Mouse (Mus musculus): ENCODE data around the gene Cog7. TPM values are rescaled to one million over a fixed set of nuclear protein-coding genes. Genes with fewer than 3 reads are reported as not detected.

Gene Cog7
- polyA plus RNA-seq, 1 experiment from 2014 or later: 21.8 TPM

DNA sequence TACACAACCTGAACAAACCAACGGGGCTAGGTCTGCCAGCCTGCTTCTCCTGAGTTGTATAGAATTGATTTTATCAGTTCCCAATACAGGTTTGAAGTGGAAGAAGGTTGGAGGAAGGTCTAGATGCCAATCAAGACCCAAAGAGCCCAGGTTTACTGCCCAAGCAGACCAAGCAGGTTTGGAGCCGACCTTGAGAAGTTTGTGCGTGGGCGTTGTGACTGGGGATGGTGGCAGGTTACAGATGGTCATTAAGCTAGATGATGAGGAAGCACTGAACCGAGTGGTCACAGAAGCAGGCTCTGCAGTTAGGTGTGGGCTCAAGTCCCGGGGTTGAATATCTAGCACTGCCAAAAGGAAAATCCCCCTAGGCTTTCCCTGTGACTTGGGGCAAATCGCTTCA, 106.7 kb downstream of the Cog7 start:
- Histone ChIP-seq H3K36me3 (no peaks in the 10 kb centered on the region), H3K4me2 (replicated peaks) (no peak overlapping the region), H3K27ac (no peak overlapping the region), H3K9me3 (no peaks in the 10 kb centered on the region), H3K4me1 (no peaks in the 10 kb centered on the region), H3K27me3 (replicated peaks) (no peaks in the 10 kb centered on the region), H3K4me3 (no peak overlapping the region), H3K9ac (no peak overlapping the region)
- ATAC-seq (ENCODE audit: low FRiP score, low read depth): no peak
- 86% methylated on average over 7 of the region's 7 CpGs for WGBS

DNA sequence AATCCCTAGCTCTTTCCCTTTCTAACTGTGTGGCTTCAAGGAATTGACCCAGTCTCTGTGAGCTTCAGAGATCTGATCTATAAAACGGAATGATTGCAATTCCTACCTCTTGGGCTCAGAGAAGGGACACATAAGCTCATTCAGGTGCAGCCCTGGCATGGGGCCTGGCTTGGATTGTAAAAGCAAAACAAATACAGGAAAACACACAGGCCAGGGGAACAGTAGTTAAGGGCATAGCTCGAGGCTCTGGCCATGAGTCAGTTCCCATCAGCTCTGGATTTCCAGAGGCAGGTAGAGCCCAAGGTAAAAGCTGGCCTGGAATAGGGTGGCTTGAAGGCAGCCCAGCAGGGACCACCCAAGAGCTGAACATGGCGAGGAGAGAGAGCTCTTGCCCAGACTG, 107.5 kb downstream of the Cog7 start:
- Histone ChIP-seq H3K27me3 (replicated peaks) (no peaks in the 10 kb centered on the region), H3K9me3 (no peaks in the 10 kb centered on the region), H3K4me3 (no peak overlapping the region), H3K4me2 (replicated peaks) (no peak overlapping the region), H3K4me1 (no peaks in the 10 kb centered on the region), H3K27ac (no peak overlapping the region), H3K9ac (no peak overlapping the region), H3K36me3 (no peaks in the 10 kb centered on the region)
- WGBS: 51% methylated on average over 3 of the region's 3 CpGs
- ATAC-seq (ENCODE audit: low FRiP score, low read depth): no peak

- 75% methylated on average over 3 of the region's 3 CpGs for WGBS
These were observed 109.9 kb downstream of the Cog7 start for GRCm38 (mm10) chr7:121871631-121872030.

GRCm38 (mm10) chr7:121864858-121865585, 116.5 kb downstream of the Cog7 start, which contains the start of gene Scnn1b:
TSS of gene Scnn1b (plus strand) at chr7:121865038.
- 3% methylated on average over 42 of the region's 42 CpGs for WGBS
- Histone ChIP-seq H3K27ac (no peak within 1 kb of the TSS), H3K27me3 (replicated peaks) (peaks cover 26% of the 10 kb centered on the region), H3K36me3 (no peaks in the 10 kb centered on the region), H3K4me1 (peaks cover 8% of the 10 kb centered on the region; the same call in 1 of the 2 replicates), H3K9me3 (no peaks in the 10 kb centered on the region), H3K4me3 (peak within 1 kb of the TSS; percentile 16), H3K9ac (no peak within 1 kb of the TSS), H3K4me2 (replicated peaks) (peak within 1 kb of the TSS; percentile 59)
- no peak for ATAC-seq (ENCODE audit: low FRiP score, low read depth)

More at GRCm38 (mm10) chr7:121871631-121872030, 109.9 kb downstream of the Cog7 start:
- no peaks in the 10 kb centered on the region for H3K4me1 ChIP-seq
- no peak overlapping the region for H3K9ac ChIP-seq
- H3K27me3 ChIP-seq (replicated peaks): peaks cover 2% of the 10 kb centered on the region; the same call in 1 of the 2 replicates
- no peak overlapping the region for H3K27ac ChIP-seq
- no peak overlapping the region for H3K4me3 ChIP-seq
- H3K36me3 ChIP-seq: no peaks in the 10 kb centered on the region
- no peak for ATAC-seq (ENCODE audit: low FRiP score, low read depth)
- H3K4me2 ChIP-seq (replicated peaks): no peak overlapping the region
- H3K9me3 ChIP-seq: no peaks in the 10 kb centered on the region

GRCm38 (mm10) chr7:121858939-121859338, 122.6 kb downstream of the Cog7 start:
- WGBS: 83% methylated on average over 8 of the region's 8 CpGs
- H3K27me3 ChIP-seq (replicated peaks): no peaks in the 10 kb centered on the region
- H3K4me2 ChIP-seq (replicated peaks): no peak overlapping the region
- no peak overlapping the region for H3K27ac ChIP-seq
- H3K9ac ChIP-seq: no peak overlapping the region
- no peaks in the 10 kb centered on the region for H3K36me3 ChIP-seq
- no peak overlapping the region for H3K4me3 ChIP-seq
- no peaks in the 10 kb centered on the region for H3K4me1 ChIP-seq
- no peaks in the 10 kb centered on the region for H3K9me3 ChIP-seq
- ATAC-seq (ENCODE audit: low FRiP score, low read depth): no peak

GRCm38 (mm10) chr7:121857177-121857884, 124.2 kb downstream of the Cog7 start:
- no peak for ATAC-seq (ENCODE audit: low FRiP score, low read depth)
- Histone ChIP-seq H3K4me3 (no peak overlapping the region), H3K9ac (no peak overlapping the region), H3K9me3 (no peaks in the 10 kb centered on the region), H3K4me2 (replicated peaks) (no peak overlapping the region), H3K27ac (no peak overlapping the region), H3K4me1 (no peaks in the 10 kb centered on the region), H3K36me3 (no peaks in the 10 kb centered on the region), H3K27me3 (replicated peaks) (no peaks in the 10 kb centered on the region)
- 88% methylated on average over 11 of the region's 11 CpGs for WGBS

DNA sequence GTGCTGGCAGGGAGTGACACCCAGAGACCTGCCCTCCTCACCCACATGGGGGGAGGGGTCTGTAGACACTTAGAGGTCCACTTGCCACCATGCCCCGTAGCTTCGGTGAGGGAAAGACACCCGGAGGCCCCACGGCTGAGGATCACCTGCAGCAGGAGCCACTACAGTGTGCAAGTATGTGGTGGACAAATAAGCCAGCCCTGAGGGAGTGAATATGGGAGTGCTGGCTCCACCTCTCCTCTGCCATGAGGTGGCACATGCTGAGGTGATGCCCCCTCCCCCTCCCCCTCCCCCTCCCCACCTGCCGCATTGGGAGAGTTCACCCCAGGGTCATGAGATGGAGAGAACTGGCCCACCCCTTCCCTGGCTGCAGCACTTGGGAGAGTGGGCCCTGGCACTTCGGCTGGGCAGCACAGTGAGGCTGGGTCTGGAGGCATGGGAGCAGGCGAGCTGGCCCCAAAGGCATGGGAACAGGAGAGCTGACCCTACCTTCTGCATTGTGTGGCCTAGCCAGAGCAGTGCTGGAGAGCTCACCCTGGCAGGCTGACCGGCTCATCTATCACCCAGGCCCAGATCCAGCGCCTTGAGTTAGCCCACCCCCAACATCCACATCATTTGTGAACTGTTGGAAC, 132.9 kb downstream of the Cog7 start:
- no peak overlapping the region for H3K27ac ChIP-seq
- H3K4me3 ChIP-seq: no peak overlapping the region
- no peaks in the 10 kb centered on the region for H3K9me3 ChIP-seq
- no peak overlapping the region for H3K9ac ChIP-seq
- 74% methylated on average over 9 of the region's 9 CpGs for WGBS
- H3K36me3 ChIP-seq: no peaks in the 10 kb centered on the region
- no peaks in the 10 kb centered on the region for H3K27me3 ChIP-seq (replicated peaks)
- no peak for ATAC-seq (ENCODE audit: low FRiP score, low read depth)
- no peaks in the 10 kb centered on the region for H3K4me1 ChIP-seq
- no peak overlapping the region for H3K4me2 ChIP-seq (replicated peaks)

GRCm38 (mm10) chr7:121845964-121846363, 135.5 kb downstream of the Cog7 start:
- Histone ChIP-seq H3K9me3 (no peaks in the 10 kb centered on the region), H3K4me3 (no peak overlapping the region), H3K36me3 (no peaks in the 10 kb centered on the region), H3K4me1 (no peaks in the 10 kb centered on the region), H3K27me3 (replicated peaks) (no peaks in the 10 kb centered on the region), H3K27ac (no peak overlapping the region), H3K4me2 (replicated peaks) (no peak overlapping the region), H3K9ac (no peak overlapping the region)
- WGBS: 79% methylated on average over 6 of the region's 6 CpGs
- ATAC-seq (ENCODE audit: low FRiP score, low read depth): no peak

DNA sequence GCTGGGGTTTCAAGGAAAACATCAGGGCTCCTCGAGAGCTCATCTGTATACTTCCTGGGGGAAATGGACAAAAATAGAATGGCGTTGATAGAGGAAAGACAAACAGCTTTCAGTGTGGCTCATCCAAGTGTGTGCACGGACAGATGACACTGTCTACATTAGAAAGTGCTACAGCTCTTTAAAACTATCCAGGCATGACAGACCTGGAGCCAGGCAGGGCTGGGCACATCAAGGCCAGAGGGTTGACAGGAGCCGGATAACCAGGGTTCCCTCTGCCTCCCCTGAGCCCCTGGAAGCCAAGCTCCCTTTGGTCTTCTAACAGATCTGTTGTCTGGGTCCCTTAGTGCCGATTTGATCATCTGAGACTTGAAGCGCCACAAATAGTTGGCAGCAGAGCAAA, 139.3 kb downstream of the Cog7 start:
- Histone ChIP-seq H3K4me1 (no peaks in the 10 kb centered on the region), H3K9me3 (no peaks in the 10 kb centered on the region), H3K9ac (no peak overlapping the region), H3K4me2 (replicated peaks) (no peak overlapping the region), H3K36me3 (no peaks in the 10 kb centered on the region), H3K27me3 (replicated peaks) (no peaks in the 10 kb centered on the region), H3K27ac (no peak overlapping the region), H3K4me3 (no peak overlapping the region)
- 79% methylated on average over 6 of the region's 6 CpGs for WGBS
- ATAC-seq (ENCODE audit: low FRiP score, low read depth): no peak

- H3K27ac ChIP-seq: no peak overlapping the region
- H3K9ac ChIP-seq: no peak overlapping the region
- no peak overlapping the region for H3K4me3 ChIP-seq
- H3K4me2 ChIP-seq (replicated peaks): no peak overlapping the region
- H3K9me3 ChIP-seq: no peaks in the 10 kb centered on the region
- no peaks in the 10 kb centered on the region for H3K27me3 ChIP-seq (replicated peaks)
- no peaks in the 10 kb centered on the region for H3K36me3 ChIP-seq
- WGBS: 86% methylated on average over 7 of the region's 7 CpGs
- ATAC-seq (ENCODE audit: low FRiP score, low read depth): no peak
- H3K4me1 ChIP-seq: no peaks in the 10 kb centered on the region
These were observed 140.7 kb downstream of the Cog7 start for GRCm38 (mm10) chr7:121840810-121841209.

- Histone ChIP-seq H3K4me1 (no peaks in the 10 kb centered on the region), H3K9me3 (no peaks in the 10 kb centered on the region), H3K36me3 (no peaks in the 10 kb centered on the region), H3K4me2 (replicated peaks) (no peak overlapping the region), H3K27ac (no peak overlapping the region), H3K27me3 (replicated peaks) (no peaks in the 10 kb centered on the region), H3K4me3 (no peak overlapping the region), H3K9ac (no peak overlapping the region)
- ATAC-seq (ENCODE audit: low FRiP score, low read depth): no peak
- 84% methylated on average over 7 of the region's 7 CpGs for WGBS
These were observed 144.7 kb downstream of the Cog7 start for GRCm38 (mm10) chr7:121836827-121837226.

- WGBS: 87% methylated on average over 7 of the region's 7 CpGs
- Histone ChIP-seq H3K9me3 (no peaks in the 10 kb centered on the region), H3K4me3 (no peak overlapping the region), H3K36me3 (no peaks in the 10 kb centered on the region), H3K27ac (no peak overlapping the region), H3K9ac (no peak overlapping the region), H3K27me3 (replicated peaks) (no peaks in the 10 kb centered on the region), H3K4me2 (replicated peaks) (no peak overlapping the region), H3K4me1 (no peaks in the 10 kb centered on the region)
- no peak for ATAC-seq (ENCODE audit: low FRiP score, low read depth)
These were observed 146.1 kb downstream of the Cog7 start for GRCm38 (mm10) chr7:121835392-121835791.
